Mouse (Mus musculus): Measurements from ENCODE around the gene Trim8. TPM values are rescaled to one million over a fixed set of nuclear protein-coding genes. Genes with fewer than 3 reads are reported as not detected.

Trim8 gene
- 14.1 and 14.5 TPM in 2 replicates for polyA plus RNA-seq (2015; fragmentation: Nextera tagmentation; extraction: Ambion mirVana)

DNA sequence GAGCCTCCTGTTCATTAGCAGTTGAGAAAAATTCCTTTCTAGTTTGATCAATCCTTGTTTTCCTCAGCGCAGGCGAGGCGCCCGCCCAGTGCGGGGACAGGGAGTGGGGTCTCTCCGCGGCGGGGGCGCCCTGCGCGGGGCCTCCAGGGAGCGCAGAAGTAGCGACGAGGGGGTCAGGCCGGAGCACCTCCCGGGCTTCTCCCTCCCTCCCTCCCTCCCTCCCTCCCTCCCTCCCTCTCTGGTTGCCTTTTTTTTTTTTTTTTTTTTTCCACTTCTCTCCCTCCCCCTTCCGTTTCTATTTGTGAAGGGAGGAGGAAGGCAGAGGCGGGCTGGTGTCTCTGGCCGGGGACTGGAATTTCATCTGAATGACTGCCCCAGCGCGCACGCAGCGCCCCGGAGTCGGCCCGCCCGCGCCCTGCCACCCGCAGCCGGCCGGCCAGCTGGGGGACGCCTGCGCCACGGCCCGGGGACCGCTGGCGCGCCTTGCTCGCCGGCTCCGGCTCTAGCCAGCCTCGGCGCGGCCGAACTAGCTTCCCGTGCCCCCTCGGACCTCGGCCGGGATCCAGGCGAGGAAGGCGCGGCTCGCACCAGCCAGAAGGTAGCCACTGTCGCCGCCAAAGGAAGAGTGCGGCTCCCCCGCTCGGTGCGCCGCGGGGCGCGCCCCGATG, at the start of gene Trim8:
Trim8 (plus strand) TSS at position 302 of the 668 bp plus-strand sequence.

Other genes starting within 250 kb of the Trim8 start
- 9.8 and 10.6 TPM in 2 replicates for gene Nfkb2, start 197.4 kb upstream of the Trim8 start, polyA plus RNA-seq (2015; fragmentation: Nextera tagmentation; extraction: Ambion mirVana)
- gene Psd, start 174.5 kb upstream of the Trim8 start, polyA plus RNA-seq (2015; fragmentation: Nextera tagmentation; extraction: Ambion mirVana): 87.9 and 103 TPM in 2 replicates
- 18.7 and 25.6 TPM in 2 replicates for gene Fbxl15, start 173.5 kb upstream of the Trim8 start, polyA plus RNA-seq (2015; fragmentation: Nextera tagmentation; extraction: Ambion mirVana)
- gene Cuedc2, start 163.0 kb upstream of the Trim8 start, polyA plus RNA-seq (2015; fragmentation: Nextera tagmentation; extraction: Ambion mirVana): 121 and 122 TPM in 2 replicates
- 3.6 and 3.7 TPM in 2 replicates for gene Mfsd13a, start 160.6 kb upstream of the Trim8 start, polyA plus RNA-seq (2015; fragmentation: Nextera tagmentation; extraction: Ambion mirVana)
- gene 2310034G01Rik, start 151.4 kb upstream of the Trim8 start, polyA plus RNA-seq (2015; fragmentation: Nextera tagmentation; extraction: Ambion mirVana): 1.7 and 1.9 TPM in 2 replicates
- gene Actr1a, start 106.0 kb upstream of the Trim8 start, polyA plus RNA-seq (2015; fragmentation: Nextera tagmentation; extraction: Ambion mirVana): 92.8 and 101 TPM in 2 replicates
- 14.5 and 15.6 TPM in 2 replicates for gene Sufu, start 104.8 kb upstream of the Trim8 start, polyA plus RNA-seq (2015; fragmentation: Nextera tagmentation; extraction: Ambion mirVana)
- gene Arl3, start 71.5 kb downstream of the Trim8 start, polyA plus RNA-seq (2015; fragmentation: Nextera tagmentation; extraction: Ambion mirVana): 84.2 and 93.1 TPM in 2 replicates
- 9.6 and 10.0 TPM in 2 replicates for gene Sfxn2, start 71.7 kb downstream of the Trim8 start, polyA plus RNA-seq (2015; fragmentation: Nextera tagmentation; extraction: Ambion mirVana)
- gene Wbp1l, start 97.4 kb downstream of the Trim8 start, polyA plus RNA-seq (2015; fragmentation: Nextera tagmentation; extraction: Ambion mirVana): 39.0 TPM in 2 replicates
- gene Cyp17a1, start 171.5 kb downstream of the Trim8 start, polyA plus RNA-seq (2015; fragmentation: Nextera tagmentation; extraction: Ambion mirVana): not detected in 2 replicates
- gene Borcs7, start 188.2 kb downstream of the Trim8 start, polyA plus RNA-seq (2015; fragmentation: Nextera tagmentation; extraction: Ambion mirVana): 24.5 and 25.5 TPM in 2 replicates
- gene As3mt, start 205.8 kb downstream of the Trim8 start, polyA plus RNA-seq (2015; fragmentation: Nextera tagmentation; extraction: Ambion mirVana): 19.3 and 23.8 TPM in 2 replicates

Data from urinary bladder, postnatal 0 days (tissue).